Mouse (Mus musculus) mouse embryonic stem cell (cell line): ENCODE measurements around the gene Tyw1.

Experiments
- in situ Hi-C, 2 experiments: fragments of 300-500 bp; cut with MboI; formaldehyde crosslinking; loops; 1 replicate in 1 of 2; 3 replicates in 1 of 2; pipeline ENCODE4 v1.14.3; 2019 to 2020; ENCODE audit warnings: low sequenced_read_pairs in 2 of 2, low pct_unique_long_range_greater_than_20kb in 1 of 2, mixed read lengths in 1 of 2; ENCODE audit not compliant: unreplicated experiment in 1 of 2

The Tyw1 gene

GRCm38 (mm10) chr5:130345871-130346270 lies 90.5 kb downstream of the Tyw1 start:
- in situ Hi-C loops = no loop called here

GRCm38 (mm10) chr5:130355223-130355622 lies 99.8 kb downstream of the Tyw1 start:
- in situ Hi-C loops = no loop called here

DNA sequence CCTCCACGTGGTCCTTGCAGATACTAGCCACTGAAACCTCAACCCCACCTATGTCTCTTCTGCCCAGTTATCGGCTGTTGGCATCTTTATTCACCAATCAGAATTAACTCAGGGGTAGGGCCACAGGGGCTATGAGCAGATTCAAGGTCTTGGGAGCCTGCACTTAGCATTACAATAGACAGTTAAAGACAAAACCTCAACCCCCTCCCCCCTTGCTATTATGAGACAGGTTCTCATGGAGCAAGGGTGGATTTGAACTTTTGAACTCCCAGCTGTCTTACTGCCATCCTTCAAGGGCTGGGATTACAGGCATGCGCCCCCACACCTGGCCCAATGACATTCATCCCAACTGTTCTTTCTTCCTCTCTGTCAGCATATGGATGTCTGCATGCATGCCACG lies 107.7 kb downstream of the Tyw1 start:
- in situ Hi-C loops = no loop called here

DNA sequence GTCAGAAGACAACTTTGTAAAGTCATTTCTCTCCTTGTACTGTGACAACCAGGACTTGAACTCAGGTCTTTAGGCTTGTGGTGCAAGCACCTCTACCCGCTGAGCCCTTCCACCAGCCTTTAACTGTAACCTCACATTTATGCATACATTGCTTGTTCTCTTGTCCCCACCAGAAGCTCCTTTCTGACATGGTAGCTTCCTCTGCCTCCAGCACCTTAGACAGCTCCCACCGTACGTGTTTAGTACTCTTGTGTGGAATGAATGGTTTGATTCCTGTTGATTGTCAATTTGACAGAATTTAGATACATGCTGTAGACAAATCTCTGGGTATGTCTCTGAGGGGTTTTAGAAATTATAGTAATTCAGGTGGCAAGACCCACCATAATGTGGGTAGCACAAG lies 108.4 kb downstream of the Tyw1 start:
- in situ Hi-C loops = no loop called here

DNA sequence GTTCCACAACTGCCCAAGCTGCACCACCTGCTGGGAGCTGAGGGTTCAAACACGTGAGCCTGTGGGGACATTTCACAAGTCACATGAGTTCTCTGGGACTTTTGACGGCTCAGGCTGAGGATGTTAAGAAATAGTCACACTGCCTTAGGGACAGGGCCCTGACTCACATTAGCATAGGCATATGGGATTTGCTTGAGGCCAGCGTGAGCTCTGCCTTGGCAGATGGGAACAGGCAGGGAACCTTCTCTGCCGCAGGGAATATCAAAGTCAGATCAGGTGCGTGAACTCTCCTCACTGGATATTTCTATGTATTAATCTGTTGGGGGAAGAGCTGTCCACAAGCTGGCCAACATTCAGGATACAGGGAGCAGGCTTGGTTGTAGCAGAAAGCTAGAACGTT lies 112.8 kb downstream of the Tyw1 start:
- in situ Hi-C loops = no loop called here

DNA sequence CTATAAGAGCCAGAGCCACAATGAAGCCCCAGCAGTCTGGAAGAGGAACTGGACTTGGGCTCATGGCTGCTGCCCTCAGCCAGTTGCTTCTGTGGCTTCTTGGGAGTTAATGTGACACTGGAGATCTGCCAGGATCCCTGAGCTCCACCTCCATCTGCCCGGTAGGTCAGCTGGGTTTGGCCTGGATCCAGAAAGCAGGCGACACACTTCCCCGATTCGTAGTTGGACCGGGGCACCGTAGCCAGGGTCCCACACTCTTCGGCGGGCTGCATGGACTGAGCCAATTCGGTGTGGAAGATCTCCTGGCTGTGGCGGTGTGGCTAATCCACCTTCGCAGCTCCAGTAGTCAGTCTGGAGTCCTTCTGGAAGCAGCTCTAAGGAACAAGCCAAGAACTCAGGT lies 113.8 kb downstream of the Tyw1 start, which contains the start of gene Caln1:
Gene Caln1 (plus strand): TSS at position 219 of the 400 bp plus-strand sequence.
- in situ Hi-C loops = no loop called here

- in situ Hi-C loops = no loop called here
Observed at GRCm38 (mm10) chr5:130375411-130375810, 120.0 kb downstream of the Tyw1 start.

- in situ Hi-C loops = no loop called here
Observed at GRCm38 (mm10) chr5:130384222-130384912, 128.9 kb downstream of the Tyw1 start, which contains the start of gene A330070K13Rik. Gene A330070K13Rik (minus strand): TSS chr5:130384631.

GRCm38 (mm10) chr5:130386418-130386817 lies 131.0 kb downstream of the Tyw1 start:
- in situ Hi-C loops = no loop called here
